Mouse (Mus musculus): ENCODE data around the gene Zfp804a. TPM values are rescaled to one million over a fixed set of nuclear protein-coding genes. Genes with fewer than 3 reads are reported as not detected.

Gene Zfp804a
- polyA plus RNA-seq, 1 experiment from 2014 or later, result 2.4 TPM

DNA sequence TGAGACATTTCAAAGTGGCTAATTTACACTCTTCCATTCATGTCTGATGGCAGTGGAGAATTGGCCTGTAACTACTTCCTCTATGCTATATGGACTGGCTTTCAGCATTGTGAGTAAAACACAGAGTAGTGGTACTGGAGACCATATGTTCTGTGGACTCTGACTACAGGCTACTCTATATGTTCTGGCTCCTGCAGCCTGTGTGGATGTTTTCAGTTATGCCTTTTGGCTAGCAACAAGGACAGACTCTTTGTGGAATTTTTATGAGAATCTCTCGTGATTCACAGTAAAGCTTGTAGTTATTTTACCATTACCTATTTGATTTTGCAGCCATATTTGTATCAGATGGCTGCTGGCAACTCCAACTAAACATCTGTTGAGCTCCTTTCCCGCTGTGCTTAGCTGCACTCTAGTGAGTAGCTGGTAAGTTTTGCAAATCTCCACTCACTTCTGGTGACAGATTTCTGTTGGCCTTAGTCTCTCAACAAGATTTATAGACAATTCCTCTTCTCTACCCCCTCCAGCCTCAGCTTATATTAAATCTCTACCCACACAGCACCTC is 242.0 kb downstream of the Zfp804a start:
- Histone ChIP-seq H3K27ac (no peak overlapping the region), H3K4me2 (no peak overlapping the region), H3K4me1 (no peaks in the 10 kb centered on the region), H3K36me3 (no peaks in the 10 kb centered on the region), H3K9me3 (no peaks in the 10 kb centered on the region), H3K27me3 (replicated peaks) (no peaks in the 10 kb centered on the region), H3K4me3 (replicated peaks) (no peak overlapping the region), H3K9ac (no peak overlapping the region)
- 74% methylated on average over 2 of the region's 2 CpGs for WGBS
- ATAC-seq (ENCODE audit: insufficient read depth, low FRiP score, low read depth), result no peak
